Mouse (Mus musculus) thymus, postnatal 14 days (tissue): ENCODE measurements around the gene Dmrtc1b.
"Not testable (repeated sequence)": the region's sequence is repeated elsewhere in the genome, so short reads cannot be mapped to it uniquely, and the experiment has no call there.

Experiments used
- DNase-seq: peaks from one replicate; pipeline ENCODE4 v3.0.0; 2021

Dmrtc1b gene

GRCm38 (mm10) chrX:102707535-102707934 is at the start of gene Dmrtc1b, which contains the start of gene Gm9112:
TSS of gene Dmrtc1b (plus strand) at chrX:102707865.
TSS of gene Gm9112 (minus strand) at chrX:102707635.
- DNase-seq = not testable (repeated sequence)

- DNase-seq = no peak
Measured at GRCm38 (mm10) chrX:102660712-102661111, 47.0 kb upstream of the Dmrtc1b start.

- no peak for DNase-seq
Measured at GRCm38 (mm10) chrX:102666641-102667040, 41.0 kb upstream of the Dmrtc1b start.

GRCm38 (mm10) chrX:102684706-102685105 is 23.0 kb upstream of the Dmrtc1b start:
- DNase-seq = not testable (repeated sequence)

- not testable (repeated sequence) for DNase-seq
Measured at GRCm38 (mm10) chrX:102686872-102687271, 20.8 kb upstream of the Dmrtc1b start, which contains the start of gene Gm3880. TSS of gene Gm3880 (minus strand) at chrX:102686972.

GRCm38 (mm10) chrX:102689252-102689651 is 18.4 kb upstream of the Dmrtc1b start:
- peak; percentile 3 for DNase-seq

- not testable (repeated sequence) for DNase-seq
Measured at GRCm38 (mm10) chrX:102700636-102701035, 7.0 kb upstream of the Dmrtc1b start.

- DNase-seq = not testable (repeated sequence)
Measured at GRCm38 (mm10) chrX:102724226-102724625, 16.6 kb downstream of the Dmrtc1b start.
